Mouse (Mus musculus) midbrain, embryonic 12.5 days (tissue): ENCODE measurements around the gene Bbof1. TPM values are rescaled to one million over a fixed set of nuclear protein-coding genes. Genes with fewer than 3 reads are reported as not detected.

Experiments used
- ATAC-seq: fragments of 200-750 bp; cut with Nextera tagmentation; 2 replicates; pipeline ENCODE4 v1.8.0; 2017; ENCODE audit warnings: low read depth, moderate TSS enrichment, moderate library complexity; ENCODE audit not compliant: low FRiP score
- H3K27ac ChIP-seq: fragments of 300-500 bp; sonication (generic); replicated peaks from 2 replicates; pipeline ENCODE4 v1.5.1; 2016; ENCODE audit warnings: mild to moderate bottlenecking
- H3K27me3 ChIP-seq: fragments of 300-500 bp; sonication (generic); 2 replicates; pipeline ENCODE4 v1.6.1; 2016; ENCODE audit warnings: mild to moderate bottlenecking
- H3K36me3 ChIP-seq: fragments of 300-500 bp; sonication (generic); 2 replicates; pipeline ENCODE4 v1.6.1; 2016
- H3K4me1 ChIP-seq: fragments of 300-500 bp; sonication (generic); 2 replicates; pipeline ENCODE4 v1.6.1; 2016
- H3K4me2 ChIP-seq: fragments of 300-500 bp; sonication (generic); replicated peaks from 2 replicates; pipeline ENCODE4 v1.6.1; 2016; ENCODE audit warnings: mild to moderate bottlenecking, moderate library complexity
- H3K4me3 ChIP-seq: fragments of 300-500 bp; sonication (generic); 2 replicates; pipeline ENCODE4 v1.5.1; 2016; ENCODE audit warnings: mild to moderate bottlenecking
- H3K9ac ChIP-seq: fragments of 300-500 bp; sonication (generic); replicated peaks from 2 replicates; pipeline ENCODE4 v1.6.1; 2016; ENCODE audit warnings: mild to moderate bottlenecking, moderate library complexity
- H3K9me3 ChIP-seq: fragments of 300-500 bp; sonication (generic); 2 replicates; pipeline ENCODE4 v1.6.1; 2016; ENCODE audit warnings: mild to moderate bottlenecking
- WGBS: fragments of 180-500 bp; shearing (Covaris S2); methylation state at CpG from one replicate; pipeline ENCODE4 v1.1.7; 2016; 5-methylcytosine and 5-hydroxymethylcytosine counted together
- polyA plus RNA-seq: library from polyadenylated mRNA; unstranded; fragments of >200 nt; fragmentation: Nextera tagmentation; extraction: Ambion mirVana; gene quantifications from 2 replicates; pipeline ENCODE4 v1.2.1, GENCODE M21; 2016

The Bbof1 gene
- polyA plus RNA-seq, 1 experiment from 2014 or later = 2.6 TPM

- peaks cover 10% of the 10 kb centered on the region for H3K4me1 ChIP-seq
- 75% methylated on average over 6 of the region's 6 CpGs for whole genome bisulfite sequencing
Measured at GRCm38 (mm10) chr12:84404541-84404940, 4.3 kb upstream of the Bbof1 start.

GRCm38 (mm10) chr12:84407259-84407658 is 1.6 kb upstream of the Bbof1 start:
- Histone ChIP-seq H3K27ac (no peak overlapping the region), H3K36me3 (no peaks in the 10 kb centered on the region), H3K4me1 (peaks cover 11% of the 10 kb centered on the region), H3K4me2 (no peak overlapping the region), H3K4me3 (no peak overlapping the region), H3K9me3 (no peaks in the 10 kb centered on the region), H3K27me3 (peaks cover 6% of the 10 kb centered on the region; the same call in 1 of the 2 replicates), H3K9ac (no peak overlapping the region)
- 68% methylated on average over 4 of the region's 4 CpGs for WGBS
- no peak for ATAC-seq

More at GRCm38 (mm10) chr12:84404541-84404940, 4.3 kb upstream of the Bbof1 start:
- ATAC-seq = no peak
- H3K36me3 ChIP-seq = no peaks in the 10 kb centered on the region
- no peak overlapping the region for H3K4me2 ChIP-seq
- no peak overlapping the region for H3K9ac ChIP-seq
- H3K27ac ChIP-seq = no peak overlapping the region
- 0 out of 2 replicates have a peak, but pooled peaks cover 2% of the 10 kb centered on the region for H3K27me3 ChIP-seq
- no peak overlapping the region for H3K4me3 ChIP-seq
- no peaks in the 10 kb centered on the region for H3K9me3 ChIP-seq

GRCm38 (mm10) chr12:84407874-84408818 is 725 bp upstream of the Bbof1 start:
- peaks cover 6% of the 10 kb centered on the region; the same call in 1 of the 2 replicates for H3K27me3 ChIP-seq
- H3K4me2 ChIP-seq = peak overlapping the region; percentile 92
- peak overlapping the region; percentile 81 for H3K27ac ChIP-seq
- H3K4me3 ChIP-seq = peak overlapping the region; percentile 75
- ATAC-seq = no peak; the same call in none of the 2 replicates
- WGBS = 1% methylated on average over 45 of the region's 52 CpGs
- H3K4me1 ChIP-seq = peaks cover 11% of the 10 kb centered on the region
- peak overlapping the region; percentile 80 for H3K9ac ChIP-seq
- H3K9me3 ChIP-seq = no peaks in the 10 kb centered on the region
- no peaks in the 10 kb centered on the region for H3K36me3 ChIP-seq

GRCm38 (mm10) chr12:84416834-84417604 is 8.1 kb downstream of the Bbof1 start, which contains the start of gene Rnf113a2:
Gene Rnf113a2 (plus strand): TSS chr12:84417196.
- H3K27me3 ChIP-seq = no peaks in the 10 kb centered on the region
- ATAC-seq = peak; percentile 85
- no peaks in the 10 kb centered on the region for H3K9me3 ChIP-seq
- H3K4me2 ChIP-seq = peak within 1 kb of the TSS; percentile 72
- peak within 1 kb of the TSS; percentile 56; the same call in 1 of the 2 replicates for H3K27ac ChIP-seq
- H3K4me3 ChIP-seq = peak within 1 kb of the TSS; percentile 58
- no peaks in the 10 kb centered on the region for H3K36me3 ChIP-seq
- H3K9ac ChIP-seq = peak within 1 kb of the TSS; percentile 61
- WGBS = 3% methylated on average over 50 of the region's 50 CpGs
- peaks cover 5% of the 10 kb centered on the region; the same call in 1 of the 2 replicates for H3K4me1 ChIP-seq

- Histone ChIP-seq H3K4me1 (peaks cover 5% of the 10 kb centered on the region; the same call in 1 of the 2 replicates), H3K27ac (peak overlapping the region; percentile 56; the same call in 1 of the 2 replicates), H3K36me3 (no peaks in the 10 kb centered on the region), H3K4me3 (peak overlapping the region; percentile 58), H3K9me3 (no peaks in the 10 kb centered on the region), H3K9ac (peak overlapping the region; percentile 61), H3K27me3 (no peaks in the 10 kb centered on the region), H3K4me2 (peak overlapping the region; percentile 72)
- ATAC-seq = no peak
- 34% methylated on average over 18 of the region's 18 CpGs for WGBS
Measured at GRCm38 (mm10) chr12:84417605-84417922, 8.7 kb downstream of the Bbof1 start.

- no peaks in the 10 kb centered on the region for H3K9me3 ChIP-seq
- WGBS = 52% methylated on average over 3 of the region's 3 CpGs
Measured at GRCm38 (mm10) chr12:84423990-84424389, 15.1 kb downstream of the Bbof1 start.

GRCm38 (mm10) chr12:84429825-84430224 is 21.0 kb downstream of the Bbof1 start:
- Histone ChIP-seq H3K27me3 (no peaks in the 10 kb centered on the region), H3K4me2 (no peak overlapping the region), H3K9ac (no peak overlapping the region), H3K4me1 (no peaks in the 10 kb centered on the region), H3K9me3 (no peaks in the 10 kb centered on the region), H3K4me3 (no peak overlapping the region), H3K27ac (no peak overlapping the region), H3K36me3 (no peaks in the 10 kb centered on the region)
- WGBS = 98% methylated on average over 2 of the region's 2 CpGs
- no peak for ATAC-seq

More at GRCm38 (mm10) chr12:84423990-84424389, 15.1 kb downstream of the Bbof1 start:
- no peaks in the 10 kb centered on the region for H3K27me3 ChIP-seq
- no peak overlapping the region for H3K9ac ChIP-seq
- no peak overlapping the region for H3K4me2 ChIP-seq
- no peaks in the 10 kb centered on the region for H3K4me1 ChIP-seq
- no peak overlapping the region for H3K4me3 ChIP-seq
- H3K27ac ChIP-seq = no peak overlapping the region
- no peak for ATAC-seq
- no peaks in the 10 kb centered on the region for H3K36me3 ChIP-seq

- H3K4me3 ChIP-seq = no peak overlapping the region
- 90% methylated on average over 2 of the region's 2 CpGs for WGBS
- H3K4me2 ChIP-seq = no peak overlapping the region
- no peaks in the 10 kb centered on the region for H3K4me1 ChIP-seq
- no peak overlapping the region for H3K27ac ChIP-seq
- no peaks in the 10 kb centered on the region for H3K27me3 ChIP-seq
- H3K36me3 ChIP-seq = no peaks in the 10 kb centered on the region
- no peaks in the 10 kb centered on the region for H3K9me3 ChIP-seq
- no peak overlapping the region for H3K9ac ChIP-seq
- no peak for ATAC-seq
Measured at GRCm38 (mm10) chr12:84438697-84439096, 29.8 kb downstream of the Bbof1 start.

GRCm38 (mm10) chr12:84442526-84442925 is 33.7 kb downstream of the Bbof1 start:
- Histone ChIP-seq H3K4me2 (no peak overlapping the region), H3K27me3 (no peaks in the 10 kb centered on the region; the same call in 1 of the 2 replicates), H3K9me3 (no peaks in the 10 kb centered on the region), H3K9ac (no peak overlapping the region), H3K27ac (no peak overlapping the region), H3K4me1 (no peaks in the 10 kb centered on the region), H3K36me3 (no peaks in the 10 kb centered on the region), H3K4me3 (no peak overlapping the region)
- 78% methylated on average over 4 of the region's 4 CpGs for WGBS
- no peak for ATAC-seq

GRCm38 (mm10) chr12:84447386-84447785 is 38.5 kb downstream of the Bbof1 start:
- Histone ChIP-seq H3K4me3 (no peak overlapping the region), H3K4me2 (no peak overlapping the region), H3K36me3 (no peaks in the 10 kb centered on the region), H3K9ac (no peak overlapping the region), H3K4me1 (peaks cover 14% of the 10 kb centered on the region), H3K9me3 (no peaks in the 10 kb centered on the region), H3K27ac (no peak overlapping the region), H3K27me3 (no peaks in the 10 kb centered on the region; the same call in 1 of the 2 replicates)
- 73% methylated on average over 1 of the region's 1 CpGs for WGBS
- ATAC-seq = no peak

- H3K36me3 ChIP-seq = no peaks in the 10 kb centered on the region
- ATAC-seq = no peak
- H3K4me3 ChIP-seq = no peak overlapping the region
- no peaks in the 10 kb centered on the region; the same call in 1 of the 2 replicates for H3K27me3 ChIP-seq
- H3K4me2 ChIP-seq = no peak overlapping the region
- H3K9ac ChIP-seq = no peak overlapping the region
- H3K27ac ChIP-seq = no peak overlapping the region
- WGBS = 81% methylated on average over 6 of the region's 6 CpGs
- H3K4me1 ChIP-seq = peaks cover 16% of the 10 kb centered on the region
- H3K9me3 ChIP-seq = no peaks in the 10 kb centered on the region
Measured at GRCm38 (mm10) chr12:84448181-84448580, 39.3 kb downstream of the Bbof1 start.
